Mouse (Mus musculus) lung, embryonic 14.5 days (tissue): Measurements from ENCODE around the gene Frmd4a. TPM values are rescaled to one million over a fixed set of nuclear protein-coding genes. Genes with fewer than 3 reads are reported as not detected.
A peak's percentile ranks its signal among the peaks of the same experiment; 100 is the strongest.

ENCODE experiments used
- ATAC-seq: fragments of 200-750 bp; cut with Nextera tagmentation; 2 replicates; pipeline ENCODE4 v1.8.0; 2017; ENCODE audit warnings: mild to moderate bottlenecking, moderate TSS enrichment, moderate library complexity; ENCODE audit not compliant: insufficient read depth
- DNase-seq: peaks from one replicate; pipeline ENCODE4 v3.0.0-alpha.2; 2015
- H3K27ac ChIP-seq: fragments of 300-500 bp; sonication (generic); 2 replicates; pipeline ENCODE4 v1.5.1; 2014; ENCODE audit warnings: low read depth, mild to moderate bottlenecking, moderate library complexity
- H3K27me3 ChIP-seq: fragments of 300-500 bp; sonication (generic); 2 replicates; pipeline ENCODE4 v1.6.1; 2014; ENCODE audit warnings: low read length, control low read depth; ENCODE audit not compliant: insufficient read depth
- H3K36me3 ChIP-seq: fragments of 300-500 bp; sonication (generic); 2 replicates; pipeline ENCODE4 v1.6.1; 2014; ENCODE audit warnings: control low read depth; ENCODE audit not compliant: insufficient read depth
- H3K4me1 ChIP-seq: fragments of 300-500 bp; sonication (generic); 2 replicates; pipeline ENCODE4 v1.6.1; 2014; ENCODE audit warnings: antibody characterized with exemption, control low read depth; ENCODE audit not compliant: insufficient read depth
- H3K4me2 ChIP-seq: fragments of 300-500 bp; sonication (generic); 2 replicates; pipeline ENCODE4 v1.6.1; 2014; ENCODE audit warnings: mild to moderate bottlenecking
- H3K4me3 ChIP-seq: fragments of 300-500 bp; sonication (generic); 2 replicates; pipeline ENCODE4 v1.5.1; 2014; ENCODE audit warnings: low read depth, low read length
- H3K9ac ChIP-seq: fragments of 300-500 bp; sonication (generic); 2 replicates; pipeline ENCODE4 v1.6.1; 2014
- H3K9me3 ChIP-seq: fragments of 300-500 bp; sonication (generic); 2 replicates; pipeline ENCODE4 v1.6.1; 2016; ENCODE audit warnings: low read depth, low read length, control low read depth
- CTCF ChIP-seq: IDR thresholded peaks from 2 replicates; pipeline ENCODE4 v1.5.1; 2016; ENCODE audit warnings: antibody characterized with exemption, low read depth
- WGBS: fragments of 180-500 bp; shearing (Covaris S2); extraction: QIAGEN DNeasy Blood & Tissue Kit; methylation state at CpG from one replicate; pipeline ENCODE4 v1.1.7; 2014; 5-methylcytosine and 5-hydroxymethylcytosine counted together
- polyA plus RNA-seq: library from polyadenylated mRNA; unstranded; fragments of >200 nt; fragmentation: Nextera tagmentation; extraction: Ambion mirVana; gene quantifications from 2 replicates; pipeline ENCODE4 v1.2.1, GENCODE M21; 2014

The Frmd4a gene
- polyA plus RNA-seq, 1 experiment from 2014 or later, result 37.1 TPM

DNA sequence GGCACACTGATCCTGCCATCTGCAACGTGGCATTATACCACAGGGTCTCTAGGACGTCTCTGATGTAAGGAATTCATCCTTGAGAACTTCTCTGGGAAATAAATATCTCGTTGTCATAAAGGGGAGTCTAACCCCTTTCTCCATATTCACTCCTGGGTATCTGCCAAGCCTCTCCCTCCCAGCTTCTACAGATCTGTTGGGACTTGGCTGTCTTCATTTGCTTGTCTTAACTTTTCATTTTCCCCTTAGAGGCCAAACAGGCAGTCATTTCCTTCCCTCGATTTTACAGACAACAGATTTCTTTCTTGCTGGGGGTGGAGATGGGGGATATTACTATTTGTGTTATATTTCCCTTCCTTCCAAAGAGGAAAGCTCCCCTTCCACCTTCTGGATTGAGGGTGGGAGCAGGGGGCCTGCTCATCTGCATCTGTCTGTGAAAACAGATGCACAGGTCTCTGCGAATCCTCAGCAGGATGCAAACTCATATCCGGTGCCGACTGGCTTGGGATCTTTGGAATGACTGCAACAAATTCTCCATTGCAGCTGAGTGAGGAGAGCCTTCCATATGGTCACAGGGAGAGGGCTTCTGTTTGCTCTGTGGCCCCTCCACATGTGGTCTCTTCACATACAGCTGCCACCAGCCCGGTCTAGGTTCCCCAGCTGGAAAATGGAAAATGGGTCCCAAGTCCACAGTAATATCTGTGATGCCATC, 562.0 kb downstream of the Frmd4a start:
- peaks cover 6% of the 10 kb centered on the region; the same call in 1 of the 2 replicates for H3K4me1 ChIP-seq
- no peak overlapping the region for H3K4me2 ChIP-seq
- DNase-seq (peak; percentile 70), ATAC-seq (no peak)
- H3K4me3 ChIP-seq, result no peak overlapping the region
- H3K27me3 ChIP-seq, result no peaks in the 10 kb centered on the region
- 43% methylated on average over 8 of the region's 8 CpGs for WGBS
- peak overlapping the region; percentile 74 for H3K27ac ChIP-seq
- TF ChIP-seq CTCF, result no peak
- no peak overlapping the region for H3K9ac ChIP-seq
- H3K9me3 ChIP-seq, result no peaks in the 10 kb centered on the region
- H3K36me3 ChIP-seq, result peaks cover 60% of the 10 kb centered on the region

DNA sequence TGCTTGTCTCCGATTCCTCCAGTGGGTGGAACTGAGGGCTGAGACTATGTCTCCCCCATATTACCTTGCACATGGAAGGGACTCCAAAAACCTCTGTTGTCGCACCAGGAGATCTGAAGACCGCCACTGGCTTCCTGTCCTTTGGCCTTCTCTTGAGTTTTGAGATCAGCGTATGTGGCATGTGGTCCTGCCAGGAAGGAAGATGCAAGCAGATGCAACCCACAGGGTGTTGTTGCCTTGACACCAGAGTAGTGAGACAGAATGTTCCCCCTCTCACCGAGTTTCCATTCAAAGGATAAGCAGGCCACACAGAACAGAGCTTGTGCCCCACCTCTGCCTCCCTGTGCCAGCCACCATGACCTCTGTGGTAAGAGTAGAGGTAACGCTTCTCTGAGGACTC, 563.1 kb downstream of the Frmd4a start:
- TF ChIP-seq CTCF, result no peak
- 83% methylated on average over 6 of the region's 6 CpGs for WGBS
- H3K9ac ChIP-seq, result no peak overlapping the region
- no peak overlapping the region for H3K27ac ChIP-seq
- no peaks in the 10 kb centered on the region for H3K27me3 ChIP-seq
- H3K9me3 ChIP-seq, result no peaks in the 10 kb centered on the region
- H3K4me3 ChIP-seq, result no peak overlapping the region
- peaks cover 48% of the 10 kb centered on the region for H3K36me3 ChIP-seq
- peaks cover 6% of the 10 kb centered on the region; the same call in 1 of the 2 replicates for H3K4me1 ChIP-seq
- no peak overlapping the region for H3K4me2 ChIP-seq
- DNase-seq, result no peak
- ATAC-seq, result no peak

DNA sequence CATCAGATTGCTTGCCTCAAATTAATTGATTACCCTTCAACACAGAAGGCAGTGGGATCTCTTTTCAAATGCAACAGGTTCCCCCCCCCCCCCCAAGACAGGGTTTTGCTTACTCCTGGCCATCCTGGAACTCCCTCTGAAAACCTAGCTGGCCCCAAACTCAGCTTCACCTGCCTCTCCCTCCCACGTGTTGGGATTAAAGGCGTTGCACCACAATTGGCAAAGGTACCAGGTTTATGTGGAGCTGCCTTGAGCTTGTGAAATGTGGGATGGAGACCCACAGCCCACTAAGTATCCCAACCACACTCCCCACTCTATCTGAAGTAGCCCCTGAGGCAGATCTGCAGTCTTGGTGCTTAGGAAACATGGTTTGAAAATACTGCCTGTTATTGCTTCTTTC, 565.4 kb downstream of the Frmd4a start:
- no peak overlapping the region for H3K4me2 ChIP-seq
- no peak overlapping the region for H3K4me3 ChIP-seq
- DNase-seq (no peak), ATAC-seq (no peak)
- H3K36me3 ChIP-seq, result peaks cover 55% of the 10 kb centered on the region
- H3K9me3 ChIP-seq, result no peaks in the 10 kb centered on the region
- no peak overlapping the region for H3K27ac ChIP-seq
- H3K27me3 ChIP-seq, result no peaks in the 10 kb centered on the region
- peaks cover 15% of the 10 kb centered on the region; the same call in 1 of the 2 replicates for H3K4me1 ChIP-seq
- TF ChIP-seq CTCF, result no peak
- no peak overlapping the region for H3K9ac ChIP-seq
- WGBS, result 83% methylated on average over 2 of the region's 2 CpGs

DNA sequence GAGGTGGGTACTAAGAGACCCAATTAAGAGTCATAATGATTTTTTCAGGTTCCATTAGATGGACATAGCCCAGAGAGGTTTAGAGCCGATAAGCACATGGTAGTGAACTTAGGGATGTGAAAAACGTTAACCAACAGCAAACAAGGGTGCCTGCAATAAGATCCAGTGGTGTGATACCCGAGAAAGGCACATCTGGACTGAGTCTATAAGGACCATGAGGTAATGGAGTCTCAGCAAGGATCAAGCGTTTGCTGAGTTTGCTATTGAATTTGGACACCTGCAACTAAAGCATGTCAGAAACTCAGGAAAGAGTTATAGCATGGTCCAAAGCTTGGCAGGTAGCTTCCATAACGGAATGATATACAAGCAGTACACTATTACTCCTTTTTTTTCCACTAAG, 566.7 kb downstream of the Frmd4a start:
- H3K4me1 ChIP-seq, result peaks cover 9% of the 10 kb centered on the region; the same call in 1 of the 2 replicates
- ATAC-seq (no peak), DNase-seq (no peak)
- H3K4me3 ChIP-seq, result no peak overlapping the region
- 82% methylated on average over 5 of the region's 5 CpGs for WGBS
- no peaks in the 10 kb centered on the region for H3K27me3 ChIP-seq
- H3K27ac ChIP-seq, result no peak overlapping the region
- TF ChIP-seq CTCF, result no peak
- no peak overlapping the region for H3K9ac ChIP-seq
- no peaks in the 10 kb centered on the region for H3K9me3 ChIP-seq
- H3K4me2 ChIP-seq, result no peak overlapping the region
- H3K36me3 ChIP-seq, result peaks cover 61% of the 10 kb centered on the region

DNA sequence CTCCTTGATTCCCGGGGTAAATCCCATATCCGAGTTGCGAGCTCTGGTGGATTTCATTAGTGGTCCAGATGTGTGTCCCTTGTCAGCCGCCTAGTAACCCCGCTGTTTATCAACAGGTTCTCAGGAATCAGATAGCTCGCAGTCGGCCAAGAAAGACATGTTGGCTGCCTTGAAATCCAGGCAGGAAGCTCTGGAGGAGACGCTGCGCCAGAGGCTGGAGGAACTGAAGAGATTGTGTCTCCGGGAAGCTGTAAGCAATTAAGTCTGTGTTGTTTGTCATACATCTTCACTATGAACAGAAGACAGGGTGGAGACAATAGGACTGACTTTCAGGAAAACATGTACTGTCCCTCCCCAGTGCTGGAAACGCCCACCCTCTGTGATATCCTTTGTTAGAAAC, 568.7 kb downstream of the Frmd4a start:
- WGBS, result 64% methylated on average over 11 of the region's 11 CpGs
- Histone ChIP-seq H3K9ac (no peak overlapping the region), H3K4me1 (peaks cover 9% of the 10 kb centered on the region; the same call in 1 of the 2 replicates), H3K36me3 (peaks cover 62% of the 10 kb centered on the region), H3K27ac (0 out of 2 replicates have a peak overlapping the region, but pooled peaks have one; percentile 38), H3K9me3 (no peaks in the 10 kb centered on the region), H3K27me3 (no peaks in the 10 kb centered on the region), H3K4me3 (no peak overlapping the region), H3K4me2 (no peak overlapping the region)
- no peak for TF ChIP-seq CTCF
- ATAC-seq, result peak; percentile 18; the same call in 1 of the 2 replicates
- peak; percentile 34 for DNase-seq

DNA sequence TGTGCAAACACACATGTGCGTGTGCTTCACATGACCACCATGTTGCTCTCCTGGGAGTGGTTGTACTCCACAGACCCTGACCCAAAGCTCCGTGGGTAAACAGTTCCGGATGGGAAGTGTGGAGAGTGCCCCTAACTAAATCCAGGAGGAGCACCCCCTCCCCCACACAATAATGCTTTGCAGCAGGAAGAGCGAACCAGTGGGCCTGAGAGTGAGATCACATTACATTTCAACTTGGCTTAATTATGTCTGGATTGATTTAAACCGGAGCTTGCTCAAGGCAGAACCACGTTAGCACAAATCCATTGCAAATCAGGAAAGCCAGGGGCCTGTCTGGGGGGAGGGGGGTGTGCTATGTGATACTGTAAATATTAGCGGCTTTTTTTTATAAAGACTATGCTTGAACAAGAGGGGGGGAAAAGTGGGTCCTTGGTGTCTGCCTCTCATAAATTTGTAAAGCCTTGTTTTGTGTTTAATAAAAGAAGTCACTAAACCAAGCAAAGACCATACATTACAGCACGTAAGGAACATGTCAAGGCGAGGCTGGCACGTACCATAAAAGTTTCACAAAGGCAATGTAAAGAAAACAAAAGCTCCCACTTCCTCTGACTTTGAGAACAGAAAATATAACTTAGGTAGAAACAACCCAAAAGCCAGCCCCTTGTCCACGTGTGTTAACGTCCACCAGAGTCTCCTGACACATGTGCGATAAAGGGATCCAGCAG, 570.3 kb downstream of the Frmd4a start:
- Histone ChIP-seq H3K9ac (no peak overlapping the region), H3K4me3 (no peak overlapping the region), H3K27me3 (no peaks in the 10 kb centered on the region), H3K9me3 (no peaks in the 10 kb centered on the region), H3K4me1 (peaks cover 9% of the 10 kb centered on the region; the same call in 1 of the 2 replicates), H3K4me2 (no peak overlapping the region), H3K36me3 (peaks cover 71% of the 10 kb centered on the region), H3K27ac (peak overlapping the region; percentile 71)
- peak; percentile 67 for ATAC-seq
- DNase-seq, result peak; percentile 71
- TF ChIP-seq CTCF, result no peak
- WGBS, result 36% methylated on average over 13 of the region's 13 CpGs

DNA sequence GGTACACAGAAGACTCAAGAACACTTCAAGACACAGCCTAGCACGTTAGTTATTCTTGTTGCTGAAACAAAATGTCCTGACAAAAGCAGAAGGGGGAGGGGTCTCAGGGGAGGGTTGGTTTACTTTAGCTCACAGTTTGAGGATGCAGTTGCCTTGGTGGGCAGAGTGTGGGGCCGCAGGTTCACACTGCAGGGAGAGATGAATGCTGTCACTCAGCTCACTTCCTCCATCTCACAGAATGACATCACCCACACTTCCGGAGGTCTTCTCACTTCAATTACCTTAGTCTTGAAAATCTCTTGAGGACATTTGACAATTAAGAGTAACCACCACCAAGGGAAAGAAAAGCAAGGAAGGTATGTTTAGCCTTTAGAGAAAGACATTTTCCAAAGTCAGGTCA, 574.1 kb downstream of the Frmd4a start:
- TF ChIP-seq CTCF, result no peak
- H3K4me2 ChIP-seq, result no peak overlapping the region
- no peaks in the 10 kb centered on the region for H3K9me3 ChIP-seq
- 63% methylated on average over 3 of the region's 3 CpGs for WGBS
- peaks cover 95% of the 10 kb centered on the region for H3K36me3 ChIP-seq
- H3K27me3 ChIP-seq, result no peaks in the 10 kb centered on the region
- no peak overlapping the region for H3K4me3 ChIP-seq
- DNase-seq (no peak), ATAC-seq (no peak)
- no peak overlapping the region for H3K9ac ChIP-seq
- H3K4me1 ChIP-seq, result peaks cover 9% of the 10 kb centered on the region; the same call in 1 of the 2 replicates
- no peak overlapping the region for H3K27ac ChIP-seq
